In genomic region chr15:100328089-100328488, GRCm38 (mm10) we compare ENCODE assay signal across 24 mouse cellular contexts. TPM values are rescaled to one million over a fixed set of nuclear protein-coding genes. Genes with fewer than 3 reads are reported as not detected.
DNase-seq lines count a peak whose midpoint lies in the region; ATAC-seq and TF ChIP-seq lines count a peak whose summit lies in the region.
"Not testable (repeated sequence)": the region's sequence is repeated elsewhere in the genome, so short reads cannot be mapped to it uniquely, and the experiment has no call there.
"Had no signal": no experiment of that assay in that cellular context is flagged by ENCODE, and none has a peak within 500 bp of the region (broad histone marks: within the 10 kb centered on the region; RNA-seq: fewer than 3 reads in every experiment).

No protein-coding gene starts in this region.

- H3K4me3 ChIP-seq in CH12.LX (replicated peaks in 1 of 3; ENCODE audit: low read depth in 2 of 3, low read length in 2 of 3, poor library complexity in 1 of 3); MEL (ENCODE audit: control insufficient read depth in 1 of 2, insufficient read depth in 1 of 2, low read depth in 2 of 2, low read length in 2 of 2); intestine, postnatal 0 days (ENCODE audit: low read depth, low read length); liver, embryonic 14.5 days (ENCODE audit: insufficient read depth in 1 of 2, low read depth in 2 of 2, low read length in 2 of 2): not testable (repeated sequence)

- TF ChIP-seq EP300 in CH12.LX (IDR thresholded peaks at IDR 0.05; ENCODE audit: low read length); MEL (IDR thresholded peaks at IDR 0.05; ENCODE audit: low read depth in 1 of 2, low read length in 2 of 2); liver, embryonic 14.5 days (IDR thresholded peaks at IDR 0.05; ENCODE audit: low read depth): not testable (repeated sequence)

- not testable (repeated sequence) for H3K79me2 ChIP-seq in CH12.LX (replicated peaks; ENCODE audit: control insufficient read depth, extremely low read depth, insufficient read depth, poor library complexity, severe bottlenecking); MEL (ENCODE audit: control insufficient read depth, insufficient read depth, low read length, poor library complexity)

- H3K9ac ChIP-seq in CH12.LX (ENCODE audit: insufficient read depth, low read depth); MEL (ENCODE audit: control insufficient read depth, low read depth, low read length, poor library complexity, severe bottlenecking); intestine, postnatal 0 days (ENCODE audit: low read depth, low read length); liver, embryonic 14.5 days (replicated peaks): not testable (repeated sequence)

- not testable (repeated sequence) for ATAC-seq in intestine, postnatal 0 days; liver, embryonic 14.5 days (ENCODE audit: insufficient read depth)

- not testable (repeated sequence) for TF ChIP-seq POLR2A in CH12.LX (IDR thresholded peaks at IDR 0.05; ENCODE audit: low read depth, low read length); MEL (IDR thresholded peaks at IDR 0.05; ENCODE audit: control insufficient read depth in 1 of 2, insufficient read depth in 1 of 2, low read depth in 1 of 2, low read length in 2 of 2, poor library complexity in 1 of 2)

- not testable (repeated sequence) for TF ChIP-seq RAD21 in CH12.LX (IDR thresholded peaks at IDR 0.05; ENCODE audit: low read depth, low read length)
- TF ChIP-seq RAD21 in MEL (IDR thresholded peaks at IDR 0.05; ENCODE audit: low read depth, low read length) = peak; percentile 29

- not testable (repeated sequence) for H3K4me2 ChIP-seq in CH12.LX (ENCODE audit: insufficient read depth, low read depth, poor library complexity, severe bottlenecking); intestine, postnatal 0 days (replicated peaks; ENCODE audit: low read depth); liver, embryonic 14.5 days (ENCODE audit: low read depth)

- H3K27ac ChIP-seq in CH12.LX (ENCODE audit: insufficient read depth, low read depth); MEL (ENCODE audit: control insufficient read depth, low read depth, low read length); intestine, postnatal 0 days (ENCODE audit: low read depth, low read length); liver, embryonic 14.5 days: not testable (repeated sequence)

- in situ Hi-C loops in CH12.LX (cut with MboI; ENCODE audit: low pct_ligation_motif_present, low pct_unique_long_range_greater_than_20kb, low sequenced_read_pairs) = loop anchor here (10.0 kb wide), 1 partner anchor 63 kb away; no protein-coding TSS in a partner anchor

- H3K27me3 ChIP-seq in CH12.LX (replicated peaks); MEL (ENCODE audit: control insufficient read depth in 1 of 2, insufficient read depth in 2 of 2, low read length in 2 of 2); intestine, postnatal 0 days (replicated peaks; ENCODE audit: control insufficient read depth, insufficient read depth, low read length); liver, embryonic 14.5 days (ENCODE audit: control insufficient read depth, insufficient read depth, low read length): not testable (repeated sequence)

- dilution Hi-C loops in CH12.LX (cut with MboI; ENCODE audit: extremely low pct_ligation_motif_present, extremely low pct_unique_long_range_greater_than_20kb, low sequenced_read_pairs) = not testable (repeated sequence)

- not testable (repeated sequence) for H3K9me3 ChIP-seq in CH12.LX (replicated peaks; ENCODE audit: low read length); MEL (replicated peaks; ENCODE audit: insufficient read depth, low read length); intestine, postnatal 0 days (ENCODE audit: control insufficient read depth); liver, embryonic 14.5 days (ENCODE audit: control insufficient read depth, low read length)

- not testable (repeated sequence) for H3K4me1 ChIP-seq in CH12.LX (ENCODE audit: control insufficient read depth in 1 of 2, insufficient read depth in 2 of 2); intestine, postnatal 0 days (replicated peaks; ENCODE audit: control insufficient read depth, insufficient read depth, low read length); liver, embryonic 14.5 days (replicated peaks; ENCODE audit: control insufficient read depth in 2 of 2, insufficient read depth in 2 of 2, low read length in 1 of 2)
- peaks cover 3 to 15% of the 10 kb centered on the region in 2 experiments for H3K4me1 ChIP-seq in MEL (ENCODE audit: control insufficient read depth in 1 of 2, insufficient read depth in 2 of 2, low read length in 2 of 2)

- H3K36me3 ChIP-seq in CH12.LX (replicated peaks in 1 of 2; ENCODE audit: control insufficient read depth in 1 of 2, insufficient read depth in 1 of 2, low read length in 1 of 2); MEL (ENCODE audit: control insufficient read depth in 1 of 2, insufficient read depth in 2 of 2, low read length in 2 of 2); intestine, postnatal 0 days (ENCODE audit: control insufficient read depth, insufficient read depth); liver, embryonic 14.5 days (replicated peaks; ENCODE audit: control insufficient read depth, insufficient read depth, low read depth): not testable (repeated sequence)

- TF ChIP-seq CTCF in CH12.LX (conservative IDR thresholded peaks at IDR 0.05 in 1 of 2, IDR thresholded peaks at IDR 0.05 in 1 of 2; ENCODE audit: low read depth in 2 of 2, low read length in 2 of 2) (peak in 1 of 2 experiments; percentile 13; a peak in 2 of 4 replicates), MEL (IDR thresholded peaks at IDR 0.05 in 2 of 3, conservative IDR thresholded peaks at IDR 0.05 in 1 of 3; ENCODE audit: control insufficient read depth in 1 of 3, insufficient read depth in 1 of 3, low read depth in 2 of 3, low read length in 3 of 3, poor library complexity in 1 of 3, severe bottlenecking in 1 of 3) (peak; percentile 45 to 66 (median 49))
- peak; percentile 33 for TF ChIP-seq CTCF in intestine, postnatal 0 days (IDR thresholded peaks at IDR 0.05; ENCODE audit: low read depth)
- TF ChIP-seq CTCF in liver, embryonic 14.5 days (IDR thresholded peaks at IDR 0.05; ENCODE audit: low read depth) = peak; percentile 30

- 64% methylated on average over 3 of the region's 4 CpGs for WGBS in intestine, postnatal 0 days
- 53% methylated on average over 3 of the region's 4 CpGs for WGBS in liver, embryonic 14.5 days (ENCODE audit: insufficient replicate concordance)

- DNase-seq in CH12.LX (ENCODE audit: extremely low read depth) = peak; percentile 32
- peak; percentile 75 for DNase-seq in MEL (ENCODE audit: low read depth, low spot score)
- DNase-seq in adrenal gland, postnatal 14 days = peak; percentile 36
- peak; percentile 28 for DNase-seq in kidney, postnatal 10 days
- not testable (repeated sequence) for DNase-seq in liver, embryonic 14.5 days (ENCODE audit: low read depth in 3 of 3, low spot score in 3 of 3)
- DNase-seq in lung, postnatal 10 days = peak; percentile 29

RNA-seq across cellular contexts. Expression of gene Mettl7a3, which starts 6.6 kb away (rescaled TPM):
- total RNA-seq in CH12.LX (2012; rRNA removed) (0.17 TPM in 1 of 2 replicates, not detected in the other), CH12.LX (2014; rRNA removed) (not detected in 2 replicates), MEL (2012; rRNA removed) (0.12 and 0.13 TPM in 2 replicates)
- polyA plus RNA-seq in CH12.LX (2012; ENCODE audit: insufficient read length, low read depth) (0.33 and 0.70 TPM in 2 replicates), MEL (2012; ENCODE audit: insufficient read depth in 1 of 2, insufficient read length in 2 of 2, low read depth in 1 of 2, low replicate concordance in 2 of 2, missing spikeins in 1 of 2) (under 1 TPM in 1 of 2 experiments, not detected in 1; 0.70 TPM)
- 0.26 TPM in 1 of 2 replicates, not detected in the other for total RNA-seq in adrenal gland, postnatal 14 days (2021)
- polyA plus RNA-seq in intestine, postnatal 0 days (2015; fragmentation: Nextera tagmentation; extraction: Ambion mirVana) = not detected in 2 replicates
- polyA plus RNA-seq in liver, embryonic 14.5 days (2012; rRNA removed) = not detected in 2 replicates
- polyA plus RNA-seq in liver, embryonic 14.5 days (2014; fragmentation: Nextera tagmentation; extraction: Ambion mirVana) = not detected in 2 replicates
- total RNA-seq: heart, postnatal 10 days; heart, postnatal 4 days had no signal
- polyA plus RNA-seq: forebrain, embryonic 11.5 days; forebrain, embryonic 15.5 days; G1E; heart, embryonic 10.5 days; heart, embryonic 14.5 days; intestine, embryonic 14.5 days had no signal

RNA-seq across cellular contexts. Expression of gene Mettl7a1, which starts 24.1 kb away (rescaled TPM):
- total RNA-seq in CH12.LX (2012; rRNA removed) (5.8 and 6.5 TPM in 2 replicates), CH12.LX (2014; rRNA removed) (17.2 and 17.9 TPM in 2 replicates), MEL (2012; rRNA removed) (17.3 and 28.9 TPM in 2 replicates)
- polyA plus RNA-seq in CH12.LX (2012; ENCODE audit: insufficient read length, low read depth) (14.2 and 14.9 TPM in 2 replicates), MEL (2012; ENCODE audit: insufficient read depth in 1 of 2, insufficient read length in 2 of 2, low read depth in 1 of 2, low replicate concordance in 2 of 2, missing spikeins in 1 of 2) (10 to 100 TPM in 1 of 2 experiments, not detected in 1; 34.4 TPM)
- total RNA-seq in adrenal gland, postnatal 14 days (2021) = 83.1 and 102 TPM in 2 replicates
- 6.5 and 6.8 TPM in 2 replicates for polyA plus RNA-seq in intestine, postnatal 0 days (2015; fragmentation: Nextera tagmentation; extraction: Ambion mirVana)
- 19.1 and 22.9 TPM in 2 replicates for polyA plus RNA-seq in liver, embryonic 14.5 days (2012; rRNA removed)
- 4.0 and 4.7 TPM in 2 replicates for polyA plus RNA-seq in liver, embryonic 14.5 days (2014; fragmentation: Nextera tagmentation; extraction: Ambion mirVana)

RNA-seq across cellular contexts. Expression of gene Methig1, which starts 24.9 kb away (rescaled TPM):
- total RNA-seq in CH12.LX (2012; rRNA removed) (not detected in 2 replicates), CH12.LX (2014; rRNA removed) (not detected in 2 replicates), MEL (2012; rRNA removed) (not detected in 2 replicates)
- polyA plus RNA-seq in CH12.LX (2012; ENCODE audit: insufficient read length, low read depth) (not detected in 2 replicates), MEL (2012; ENCODE audit: insufficient read depth in 1 of 2, insufficient read length in 2 of 2, low read depth in 1 of 2, low replicate concordance in 2 of 2, missing spikeins in 1 of 2) (not detected)
- 0.68 and 0.78 TPM in 2 replicates for total RNA-seq in adrenal gland, postnatal 14 days (2021)
- polyA plus RNA-seq in intestine, postnatal 0 days (2015; fragmentation: Nextera tagmentation; extraction: Ambion mirVana) = 0.13 TPM in 1 of 2 replicates, not detected in the other
- polyA plus RNA-seq in liver, embryonic 14.5 days (2012; rRNA removed) = 0.04 TPM in 1 of 2 replicates, not detected in the other
- polyA plus RNA-seq in liver, embryonic 14.5 days (2014; fragmentation: Nextera tagmentation; extraction: Ambion mirVana) = 0.09 TPM in 1 of 2 replicates, not detected in the other
- total RNA-seq: G1E; gastrocnemius, postnatal 10 days; gastrocnemius, postnatal 4 days; heart, adult 18-20 months; heart, postnatal 10 days; heart, postnatal 4 days had no signal
- polyA plus RNA-seq: CD4-positive, CD25-positive, alpha-beta regulatory T cell, adult 4 months; cortical plate, adult 2 months; forebrain, embryonic 11.5 days; forebrain, embryonic 15.5 days; heart, embryonic 14.5 days; hindbrain, embryonic 12.5 days; hindbrain, embryonic 16.5 days; intestine, embryonic 14.5 days had no signal

RNA-seq across cellular contexts. Expression of gene Mettl7a2, which starts 24.9 kb away (rescaled TPM):
- total RNA-seq in CH12.LX (2012; rRNA removed) (not detected in 2 replicates), CH12.LX (2014; rRNA removed) (not detected in 2 replicates), MEL (2012; rRNA removed) (not detected in 2 replicates)
- polyA plus RNA-seq in CH12.LX (2012; ENCODE audit: insufficient read length, low read depth) (not detected in 2 replicates), MEL (2012; ENCODE audit: insufficient read depth in 1 of 2, insufficient read length in 2 of 2, low read depth in 1 of 2, low replicate concordance in 2 of 2, missing spikeins in 1 of 2) (not detected)
- 1.5 and 2.2 TPM in 2 replicates for total RNA-seq in adrenal gland, postnatal 14 days (2021)
- polyA plus RNA-seq in intestine, postnatal 0 days (2015; fragmentation: Nextera tagmentation; extraction: Ambion mirVana) = not detected in 2 replicates
- polyA plus RNA-seq in liver, embryonic 14.5 days (2012; rRNA removed) = not detected in 2 replicates
- polyA plus RNA-seq in liver, embryonic 14.5 days (2014; fragmentation: Nextera tagmentation; extraction: Ambion mirVana) = 0.11 TPM in 1 of 2 replicates, not detected in the other
- polyA plus RNA-seq: CD4-positive, CD25-positive, alpha-beta regulatory T cell, adult 4 months; cortical plate, adult 2 months; embryonic facial prominence, embryonic 12.5 days; forebrain, embryonic 11.5 days; forebrain, embryonic 15.5 days; heart, embryonic 10.5 days; heart, embryonic 14.5 days; hindbrain, embryonic 12.5 days; hindbrain, embryonic 16.5 days; intestine, embryonic 14.5 days had no signal

RNA-seq across cellular contexts. Expression of gene Higd1c, which starts 36.3 kb away (rescaled TPM):
- not detected in 2 replicates for total RNA-seq in CH12.LX (2012; rRNA removed)
- not detected in 2 replicates for total RNA-seq in CH12.LX (2014; rRNA removed)
- polyA plus RNA-seq in CH12.LX (2012; ENCODE audit: insufficient read length, low read depth) = not detected in 2 replicates
- total RNA-seq in MEL (2012; rRNA removed) = not detected in 2 replicates
- polyA plus RNA-seq in MEL (2012; ENCODE audit: insufficient read depth in 1 of 2, insufficient read length in 2 of 2, low read depth in 1 of 2, low replicate concordance in 2 of 2, missing spikeins in 1 of 2) = not detected
- total RNA-seq in adrenal gland, postnatal 14 days (2021) = 0.83 TPM in 1 of 2 replicates, not detected in the other
- polyA plus RNA-seq in intestine, postnatal 0 days (2015; fragmentation: Nextera tagmentation; extraction: Ambion mirVana) = not detected in 2 replicates
- polyA plus RNA-seq in liver, embryonic 14.5 days (2012; rRNA removed) = not detected in 2 replicates
- polyA plus RNA-seq in liver, embryonic 14.5 days (2014; fragmentation: Nextera tagmentation; extraction: Ambion mirVana) = not detected in 2 replicates
- total RNA-seq: G1E; gastrocnemius, postnatal 10 days; gastrocnemius, postnatal 4 days; heart, adult 18-20 months; heart, postnatal 10 days; heart, postnatal 4 days had no signal
- polyA plus RNA-seq: CD4-positive, CD25-positive, alpha-beta regulatory T cell, adult 4 months; cortical plate, adult 2 months; embryonic facial prominence, embryonic 12.5 days; forebrain, embryonic 11.5 days; forebrain, embryonic 15.5 days; G1E; heart, embryonic 10.5 days; heart, embryonic 14.5 days; hindbrain, embryonic 12.5 days; hindbrain, embryonic 16.5 days; intestine, embryonic 14.5 days; Patski had no signal
